Comparison of ENCODE assay signal across 9 mouse cellular contexts in genomic region chr4:131722121-131722841, GRCm38 (mm10).
DNase-seq lines count a peak whose midpoint lies in the region; TF ChIP-seq lines count a peak whose summit lies in the region.
"Had no signal": no experiment of that assay in that cellular context is flagged by ENCODE, and none has a peak within 500 bp of the region (broad histone marks: within the 10 kb centered on the region; RNA-seq: fewer than 3 reads in every experiment).

No protein-coding gene starts in this region.

- DNase-seq in right cerebral cortex, postnatal 14 days, result peak; percentile 22
- no peak for DNase-seq in right cerebral cortex, postnatal 4 days
- DNase-seq in heart, adult 2 months, result peak in 1 of 2 experiments; percentile 61
- peak; percentile 82 for DNase-seq in kidney, postnatal 10 days
- DNase-seq in yolk sac, embryonic 10.5 days (ENCODE audit: low spot score), result peak; percentile 50
- no peak for DNase-seq in thymus, adult 2 months
- no peak for DNase-seq in B cell, adult 2 months
- no peak for DNase-seq in thymus, postnatal 36 days

- intact Hi-C loops in heart, adult 2 months (cut with DNase I), result loop anchor here (5.0 kb wide), 1 partner anchor 40 kb away; no protein-coding TSS in a partner anchor

- peak overlapping the region; percentile 20; the same call in 1 of the 2 replicates for H3K9ac ChIP-seq in heart, adult 2 months (ENCODE audit: low read depth, low read length)

- no peaks in the 10 kb centered on the region for H3K79me2 ChIP-seq in heart, adult 2 months (replicated peaks; ENCODE audit: control insufficient read depth, insufficient read depth, low read length)

- no peaks in the 10 kb centered on the region; the same call in 1 of the 2 replicates for H3K27me3 ChIP-seq in heart, adult 2 months (ENCODE audit: control insufficient read depth, insufficient read depth, low read length)
- H3K27me3 ChIP-seq in thymus, adult 2 months (ENCODE audit: control insufficient read depth, insufficient read depth, low read length), result no peaks in the 10 kb centered on the region

- no peak for TF ChIP-seq EP300 in heart, adult 2 months (IDR thresholded peaks at IDR 0.05; ENCODE audit: insufficient read depth, low read depth, low read length)

- no peak for TF ChIP-seq POLR2A in heart, adult 2 months (IDR thresholded peaks at IDR 0.05; ENCODE audit: insufficient read depth, low read depth, low read length)
- TF ChIP-seq POLR2A in thymus, adult 2 months (IDR thresholded peaks at IDR 0.05; ENCODE audit: control insufficient read depth, extremely low read depth, insufficient read depth, low read length, poor library complexity), result no peak

- 19% methylated on average over 8 of the region's 8 CpGs for WGBS in heart, adult 2 months
- WGBS in thymus, adult 2 months, result 66% methylated on average over 8 of the region's 8 CpGs

- no peaks in the 10 kb centered on the region for H3K36me3 ChIP-seq in heart, adult 2 months (ENCODE audit: control insufficient read depth, insufficient read depth, low read length)
- H3K36me3 ChIP-seq in thymus, adult 2 months (ENCODE audit: control insufficient read depth, insufficient read depth, low read length), result no peaks in the 10 kb centered on the region

- no peak overlapping the region for H3K27ac ChIP-seq in heart, adult 2 months
- H3K27ac ChIP-seq in thymus, adult 2 months (ENCODE audit: control insufficient read depth, insufficient read depth, low read length), result no peak overlapping the region

- no peak for TF ChIP-seq CTCF in heart, adult 2 months (IDR thresholded peaks at IDR 0.05)
- TF ChIP-seq CTCF in thymus, adult 2 months (IDR thresholded peaks at IDR 0.05; ENCODE audit: borderline replicate concordance, control insufficient read depth, extremely low read depth, insufficient read depth, low read length, poor library complexity), result no peak

- H3K4me3 ChIP-seq in heart, adult 2 months, result no peak overlapping the region
- no peak overlapping the region for H3K4me3 ChIP-seq in thymus, adult 2 months (ENCODE audit: control insufficient read depth, insufficient read depth, low read length)
- H3K4me3 ChIP-seq: myocyte had no signal

- H3K4me1 ChIP-seq in heart, adult 2 months (ENCODE audit: control insufficient read depth, insufficient read depth, low read length), result peaks cover 4% of the 10 kb centered on the region; the same call in 1 of the 2 replicates
- no peaks in the 10 kb centered on the region for H3K4me1 ChIP-seq in thymus, adult 2 months (replicated peaks; ENCODE audit: control insufficient read depth, insufficient read depth, low read length)

Comparison
In these comparisons a context has a peak if more than half of its experiments do, and no peak if none do; other contexts are left out.
1. DNase-seq: peak in right cerebral cortex, postnatal 14 days (single experiment), kidney, postnatal 10 days (single experiment) and yolk sac, embryonic 10.5 days (single experiment); none in right cerebral cortex, postnatal 4 days (single experiment), thymus, adult 2 months (single experiment), B cell, adult 2 months (0 of 2) and thymus, postnatal 36 days (0 of 2).